31 mouse cellular contexts compared by ENCODE assay signal in genomic region chr2:165548627-165549026, GRCm38 (mm10). TPM values are rescaled to one million over a fixed set of nuclear protein-coding genes. Genes with fewer than 3 reads are reported as not detected.
A peak's percentile ranks its signal among the peaks of the same experiment; 100 is the strongest.
DNase-seq lines count a peak whose midpoint lies in the region; ATAC-seq and TF ChIP-seq lines count a peak whose summit lies in the region.
"Had no signal": no experiment of that assay in that cellular context is flagged by ENCODE, and none has a peak within 500 bp of the region (broad histone marks: within the 10 kb centered on the region; RNA-seq: fewer than 3 reads in every experiment).

No protein-coding gene starts in this region.

- H3K4me1 ChIP-seq in forebrain, embryonic 10.5 days = peaks cover 47% of the 10 kb centered on the region
- H3K4me1 ChIP-seq in forebrain, embryonic 15.5 days = peaks cover 4% of the 10 kb centered on the region
- no peaks in the 10 kb centered on the region for H3K4me1 ChIP-seq in hindbrain, postnatal 0 days (ENCODE audit: insufficient read depth, low read length)
- H3K4me1 ChIP-seq in hindbrain, embryonic 14.5 days (replicated peaks; ENCODE audit: control insufficient read depth, insufficient read depth, low read length) = no peaks in the 10 kb centered on the region; the same call in 1 of the 2 replicates
- peaks cover 40% of the 10 kb centered on the region for H3K4me1 ChIP-seq in limb, embryonic 10.5 days
- H3K4me1 ChIP-seq: liver, embryonic 15.5 days had no signal

- no peaks in the 10 kb centered on the region for H3K36me3 ChIP-seq in forebrain, embryonic 10.5 days (replicated peaks)
- no peaks in the 10 kb centered on the region for H3K36me3 ChIP-seq in forebrain, embryonic 15.5 days
- H3K36me3 ChIP-seq in hindbrain, postnatal 0 days (ENCODE audit: insufficient read depth, low read length) = no peaks in the 10 kb centered on the region
- H3K36me3 ChIP-seq in hindbrain, embryonic 14.5 days (replicated peaks; ENCODE audit: control insufficient read depth, insufficient read depth) = no peaks in the 10 kb centered on the region
- H3K36me3 ChIP-seq in limb, embryonic 10.5 days = no peaks in the 10 kb centered on the region
- H3K36me3 ChIP-seq: embryonic facial prominence, embryonic 13.5 days; liver, embryonic 15.5 days had no signal

- no peak overlapping the region for H3K4me2 ChIP-seq in forebrain, embryonic 15.5 days (replicated peaks)
- no peak overlapping the region for H3K4me2 ChIP-seq in hindbrain, postnatal 0 days (ENCODE audit: low read depth, low read length)
- no peak overlapping the region for H3K4me2 ChIP-seq in hindbrain, embryonic 14.5 days (replicated peaks)
- H3K4me2 ChIP-seq: embryonic facial prominence, embryonic 13.5 days; heart, embryonic 11.5 days; liver, embryonic 15.5 days; lung, embryonic 14.5 days; midbrain, embryonic 11.5 days had no signal

- WGBS in forebrain, embryonic 10.5 days = 75% methylated on average over 6 of the region's 6 CpGs
- WGBS in forebrain, embryonic 15.5 days = 41% methylated on average over 6 of the region's 6 CpGs
- 32% methylated on average over 6 of the region's 6 CpGs for WGBS in hindbrain, postnatal 0 days
- 26% methylated on average over 6 of the region's 6 CpGs for WGBS in hindbrain, embryonic 14.5 days
- WGBS in limb, embryonic 10.5 days = 78% methylated on average over 6 of the region's 6 CpGs

- no peak overlapping the region for H3K9ac ChIP-seq in forebrain, embryonic 15.5 days (replicated peaks)
- H3K9ac ChIP-seq in hindbrain, postnatal 0 days (replicated peaks; ENCODE audit: low read length) = no peak overlapping the region
- no peak overlapping the region for H3K9ac ChIP-seq in hindbrain, embryonic 14.5 days
- H3K9ac ChIP-seq: embryonic facial prominence, embryonic 13.5 days; liver, embryonic 15.5 days; lung, embryonic 14.5 days had no signal

- peaks cover 28% of the 10 kb centered on the region for H3K27me3 ChIP-seq in forebrain, embryonic 10.5 days (ENCODE audit: poor library complexity, severe bottlenecking)
- no peaks in the 10 kb centered on the region for H3K27me3 ChIP-seq in forebrain, embryonic 15.5 days
- H3K27me3 ChIP-seq in hindbrain, postnatal 0 days (ENCODE audit: insufficient read depth, low read length) = no peaks in the 10 kb centered on the region
- no peaks in the 10 kb centered on the region for H3K27me3 ChIP-seq in hindbrain, embryonic 14.5 days (ENCODE audit: control insufficient read depth, insufficient read depth, low read length)
- no peaks in the 10 kb centered on the region; the same call in 1 of the 2 replicates for H3K27me3 ChIP-seq in limb, embryonic 10.5 days (ENCODE audit: low read depth, poor library complexity, severe bottlenecking)
- H3K27me3 ChIP-seq: embryonic facial prominence, embryonic 13.5 days; liver, embryonic 15.5 days had no signal

- TF ChIP-seq CTCF in hindbrain, postnatal 0 days (IDR thresholded peaks at IDR 0.05; ENCODE audit: low read depth) = no peak

- DNase-seq in forebrain, embryonic 10.5 days (ENCODE audit: extremely low spot score, low spot score) = no peak
- no peak for DNase-seq in hindbrain, postnatal 0 days (ENCODE audit: low spot score)
- no peak for DNase-seq in hindbrain, embryonic 14.5 days (ENCODE audit: low spot score)
- DNase-seq in retina, postnatal 1 day = peak; percentile 39
- DNase-seq in retina, embryonic 14.5 days (ENCODE audit: low spot score) = no peak
- DNase-seq in limb, embryonic 10.5 days (ENCODE audit: low spot score) = no peak
- DNase-seq: adrenal gland, postnatal 10 days; cerebellum, adult 11-12 months; cerebellum, adult 9-11 months; embryo, embryonic 11 days; gastrocnemius, adult 2 months; gastrocnemius, postnatal 36 days; heart, adult 18-20 months; heart, postnatal 36 days; kidney, adult 8-10 months; kidney, postnatal 4 days; liver; lung, embryonic 14.5 days; lung, postnatal 14 days; right cerebral cortex, postnatal 14 days; thymus, postnatal 14 days had no signal

- no peak overlapping the region for H3K4me3 ChIP-seq in forebrain, embryonic 10.5 days
- H3K4me3 ChIP-seq in forebrain, embryonic 15.5 days = no peak overlapping the region
- H3K4me3 ChIP-seq in hindbrain, postnatal 0 days (ENCODE audit: low read length) = no peak overlapping the region
- no peak overlapping the region for H3K4me3 ChIP-seq in hindbrain, embryonic 14.5 days (replicated peaks; ENCODE audit: low read length)
- no peak overlapping the region for H3K4me3 ChIP-seq in limb, embryonic 10.5 days
- H3K4me3 ChIP-seq: embryonic facial prominence, embryonic 13.5 days; gastrocnemius, adult 2 months; liver, embryonic 15.5 days had no signal

- H3K27ac ChIP-seq in forebrain, embryonic 10.5 days = peak overlapping the region; percentile 66
- no peak overlapping the region for H3K27ac ChIP-seq in forebrain, embryonic 15.5 days (replicated peaks)
- H3K27ac ChIP-seq in hindbrain, postnatal 0 days = no peak overlapping the region
- H3K27ac ChIP-seq in hindbrain, embryonic 14.5 days = no peak overlapping the region
- H3K27ac ChIP-seq in limb, embryonic 10.5 days = no peak overlapping the region
- H3K27ac ChIP-seq: embryonic facial prominence, embryonic 13.5 days; gastrocnemius, adult 2 months; kidney, postnatal 0 days; liver, embryonic 15.5 days had no signal

- no peaks in the 10 kb centered on the region for H3K9me3 ChIP-seq in forebrain, embryonic 10.5 days
- H3K9me3 ChIP-seq in forebrain, embryonic 15.5 days = no peaks in the 10 kb centered on the region
- no peaks in the 10 kb centered on the region for H3K9me3 ChIP-seq in hindbrain, postnatal 0 days (ENCODE audit: low read length)
- no peaks in the 10 kb centered on the region for H3K9me3 ChIP-seq in hindbrain, embryonic 14.5 days (ENCODE audit: control insufficient read depth, low read length)
- H3K9me3 ChIP-seq in limb, embryonic 10.5 days (replicated peaks) = no peaks in the 10 kb centered on the region
- H3K9me3 ChIP-seq: embryonic facial prominence, embryonic 13.5 days; liver, embryonic 15.5 days had no signal

- ATAC-seq in forebrain, embryonic 15.5 days (replicated peaks) = no peak
- peak; percentile 51; the same call in 1 of the 2 replicates for ATAC-seq in hindbrain, postnatal 0 days
- ATAC-seq in hindbrain, embryonic 14.5 days (ENCODE audit: low FRiP score) = no peak
- ATAC-seq: intestine, embryonic 16.5 days had no signal

RNA-seq across cellular contexts. Expression of gene Slc2a10, which starts 45.0 kb away (rescaled TPM):
- 4.6 and 5.9 TPM in 2 replicates for polyA plus RNA-seq in forebrain, embryonic 10.5 days (2016; fragmentation: Nextera tagmentation; extraction: Ambion mirVana)
- 2.4 and 2.6 TPM in 2 replicates for polyA plus RNA-seq in forebrain, embryonic 15.5 days (2015; fragmentation: Nextera tagmentation; extraction: Ambion mirVana)
- total RNA-seq in hindbrain, postnatal 0 days (2014; rRNA removed) = 4.5 and 4.9 TPM in 2 replicates
- 2.8 and 3.1 TPM in 2 replicates for polyA plus RNA-seq in hindbrain, postnatal 0 days (2015; fragmentation: Nextera tagmentation; extraction: Ambion mirVana)
- polyA plus RNA-seq in hindbrain, embryonic 14.5 days (2014; fragmentation: Nextera tagmentation; extraction: Ambion mirVana) = 2.2 and 2.6 TPM in 2 replicates
- 3.0 and 4.6 TPM in 2 replicates for polyA plus RNA-seq in limb, embryonic 10.5 days (2016; fragmentation: Nextera tagmentation; extraction: Ambion mirVana)
- total RNA-seq: CH12.LX; monocyte, adult 5-6 weeks; neutrophil, adult 5-6 weeks had no signal

RNA-seq across cellular contexts. Expression of gene Eya2, which starts 46.2 kb away (rescaled TPM):
- polyA plus RNA-seq in forebrain, embryonic 10.5 days (2016; fragmentation: Nextera tagmentation; extraction: Ambion mirVana) = 18.0 and 24.2 TPM in 2 replicates
- 2.8 TPM in 2 replicates for polyA plus RNA-seq in forebrain, embryonic 15.5 days (2015; fragmentation: Nextera tagmentation; extraction: Ambion mirVana)
- total RNA-seq in hindbrain, postnatal 0 days (2014; rRNA removed) = 12.1 and 20.1 TPM in 2 replicates
- 9.9 and 10.0 TPM in 2 replicates for polyA plus RNA-seq in hindbrain, postnatal 0 days (2015; fragmentation: Nextera tagmentation; extraction: Ambion mirVana)
- 7.9 and 10.0 TPM in 2 replicates for polyA plus RNA-seq in hindbrain, embryonic 14.5 days (2014; fragmentation: Nextera tagmentation; extraction: Ambion mirVana)
- 6.9 and 7.7 TPM in 2 replicates for polyA plus RNA-seq in limb, embryonic 10.5 days (2016; fragmentation: Nextera tagmentation; extraction: Ambion mirVana)
- total RNA-seq: CH12.LX had no signal
- polyA plus RNA-seq: liver, embryonic 15.5 days had no signal

RNA-seq across cellular contexts. Expression of gene Trp53rka, which starts 55.5 kb away (rescaled TPM):
- polyA plus RNA-seq in forebrain, embryonic 10.5 days (2016; fragmentation: Nextera tagmentation; extraction: Ambion mirVana) = 55.3 and 59.3 TPM in 2 replicates
- 47.1 and 48.6 TPM in 2 replicates for polyA plus RNA-seq in forebrain, embryonic 15.5 days (2015; fragmentation: Nextera tagmentation; extraction: Ambion mirVana)
- total RNA-seq in hindbrain, postnatal 0 days (2014; rRNA removed) = 39.7 and 41.2 TPM in 2 replicates
- 35.0 and 35.7 TPM in 2 replicates for polyA plus RNA-seq in hindbrain, postnatal 0 days (2015; fragmentation: Nextera tagmentation; extraction: Ambion mirVana)
- polyA plus RNA-seq in hindbrain, embryonic 14.5 days (2014; fragmentation: Nextera tagmentation; extraction: Ambion mirVana) = 40.0 and 44.4 TPM in 2 replicates
- 55.9 and 56.1 TPM in 2 replicates for polyA plus RNA-seq in limb, embryonic 10.5 days (2016; fragmentation: Nextera tagmentation; extraction: Ambion mirVana)
